Mouse (Mus musculus) midbrain, embryonic 13.5 days (tissue): ENCODE data around the gene Slc4a8. TPM values are rescaled to one million over a fixed set of nuclear protein-coding genes. Genes with fewer than 3 reads are reported as not detected.

Experiments
- polyA plus RNA-seq: library from polyadenylated mRNA; unstranded; fragments of >200 nt; fragmentation: Nextera tagmentation; extraction: Ambion mirVana; gene quantifications from 2 replicates; pipeline ENCODE4 v1.2.1, GENCODE M21; 2015

Gene Slc4a8
- polyA plus RNA-seq, 1 experiment from 2014 or later: 23.3 TPM

Other genes with a start within 250 kb of the Slc4a8 start
- 48.2 and 48.4 TPM in 2 replicates for gene Tfcp2, start 209.7 kb upstream of the Slc4a8 start, polyA plus RNA-seq
- gene Pou6f1, start 161.8 kb upstream of the Slc4a8 start, polyA plus RNA-seq: 45.5 and 47.8 TPM in 2 replicates
- 162 and 166 TPM in 2 replicates for gene Dazap2, start 146.4 kb upstream of the Slc4a8 start, polyA plus RNA-seq
- gene Smagp, start 124.8 kb upstream of the Slc4a8 start, polyA plus RNA-seq: 2.4 and 2.9 TPM in 2 replicates
- gene Bin2, start 92.2 kb upstream of the Slc4a8 start, polyA plus RNA-seq: 1.2 and 1.3 TPM in 2 replicates
- gene Cela1, start 73.8 kb upstream of the Slc4a8 start, polyA plus RNA-seq: 0.34 and 1.1 TPM in 2 replicates
- not detected in 2 replicates for gene Galnt6, start 32.4 kb upstream of the Slc4a8 start, polyA plus RNA-seq
- 20.2 and 23.0 TPM in 2 replicates for gene Scn8a, start 108.1 kb downstream of the Slc4a8 start, polyA plus RNA-seq